Mouse (Mus musculus) megakaryocyte, embryonic 14.5 days (primary cell): ENCODE data around the gene Lefty2.

Experiments used
- FLI1 ChIP-seq: IDR thresholded peaks from 2 replicates; pipeline ENCODE4 v1.6.1; 2012; ENCODE audit warnings: low read length, inconsistent platforms, mixed read lengths
- GATA1 ChIP-seq: IDR thresholded peaks from 3 replicates; pipeline ENCODE4 v1.6.1; 2012; ENCODE audit warnings: mixed read lengths, low read length, inconsistent platforms, borderline replicate concordance

- TF ChIP-seq GATA1 (no peak), FLI1 (no peak)
Measured at GRCm38 (mm10) chr1:180889172-180889571, 3.7 kb upstream of the Lefty2 start.
